Mouse (Mus musculus) neutrophil, adult 5-6 weeks (primary cell): ENCODE results near the gene Gm20388. TPM values are rescaled to one million over a fixed set of nuclear protein-coding genes. Genes with fewer than 3 reads are reported as not detected.

Source experiments
- ATAC-seq: fragments of 151-379, 151-347 bp; 2 replicates; pipeline ENCODE4 v1.8.0; 2017; ENCODE audit warnings: mild to moderate bottlenecking, moderate TSS enrichment; ENCODE audit not compliant: insufficient number of reproducible peaks, poor library complexity, low FRiP score, severe bottlenecking; ENCODE audit errors: extremely low read depth
- total RNA-seq: library from RNA; stranded (forward); fragments of 200-1000 nt; gene quantifications from 2 replicates; pipeline ENCODE4 v1.2.3, GENCODE M21; 2017

The Gm20388 gene
- total RNA-seq, 1 experiment from 2014 or later: 10.8 TPM

DNA sequence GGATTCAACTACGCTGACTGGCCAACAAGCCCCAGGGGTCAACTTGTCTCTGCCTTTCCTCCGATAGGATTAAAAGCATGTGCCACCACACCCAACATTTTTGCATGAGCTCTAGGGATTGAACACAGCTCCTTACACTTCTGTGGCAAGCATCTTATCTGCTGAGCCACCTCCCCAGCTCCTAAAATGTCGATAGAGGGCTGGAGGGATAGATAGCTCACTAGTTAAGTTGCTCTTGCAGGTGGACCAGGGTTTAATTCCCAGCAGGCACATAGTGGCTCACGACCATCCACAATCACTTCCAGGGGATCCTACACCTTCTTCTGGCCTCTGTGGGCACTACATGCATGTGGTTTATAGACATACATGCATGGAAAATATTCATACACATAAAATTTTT is 1251.8 kb downstream of the Gm20388 start:
- no peak for ATAC-seq

DNA sequence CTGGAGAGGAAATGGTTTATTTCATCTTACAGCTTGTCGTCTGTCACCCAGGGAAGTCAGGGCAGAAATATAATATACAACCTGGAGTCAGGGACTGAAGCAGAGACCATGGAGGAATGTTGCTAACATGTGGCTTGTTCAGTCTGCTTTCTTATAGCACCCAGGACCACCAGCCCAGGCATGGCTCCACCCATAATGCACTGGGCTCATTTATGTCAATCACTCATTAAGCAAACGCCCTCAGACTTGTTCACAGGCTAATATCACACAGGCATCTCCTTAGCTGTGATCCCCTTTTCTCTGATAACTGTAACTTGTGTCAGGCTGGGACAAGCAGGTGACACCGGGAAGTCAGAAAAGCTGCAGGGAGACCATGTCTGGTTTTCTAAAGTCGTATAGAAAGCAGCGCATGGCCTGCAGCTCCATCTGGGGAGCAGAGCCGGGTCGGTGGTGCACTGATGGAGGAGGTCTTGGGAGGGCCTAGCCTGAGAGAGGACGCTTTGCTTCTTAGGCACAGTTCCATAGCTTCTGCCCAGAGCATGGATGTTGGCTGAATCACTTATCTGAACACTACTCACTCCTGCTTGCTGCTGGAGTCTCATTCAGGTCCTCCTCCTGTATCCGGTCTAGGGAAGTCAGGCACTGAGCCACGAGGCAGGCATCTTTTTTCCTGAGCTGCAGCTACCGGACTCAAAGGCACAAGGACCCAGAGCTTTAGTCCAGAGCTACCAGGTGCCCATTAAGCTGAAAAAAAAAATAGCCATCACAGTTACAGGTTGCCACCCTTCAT is 1252.5 kb downstream of the Gm20388 start:
- ATAC-seq: no peak

- no peak for ATAC-seq
Observed at GRCm38 (mm10) chr8:121164017-121164469, 1253.4 kb downstream of the Gm20388 start.

DNA sequence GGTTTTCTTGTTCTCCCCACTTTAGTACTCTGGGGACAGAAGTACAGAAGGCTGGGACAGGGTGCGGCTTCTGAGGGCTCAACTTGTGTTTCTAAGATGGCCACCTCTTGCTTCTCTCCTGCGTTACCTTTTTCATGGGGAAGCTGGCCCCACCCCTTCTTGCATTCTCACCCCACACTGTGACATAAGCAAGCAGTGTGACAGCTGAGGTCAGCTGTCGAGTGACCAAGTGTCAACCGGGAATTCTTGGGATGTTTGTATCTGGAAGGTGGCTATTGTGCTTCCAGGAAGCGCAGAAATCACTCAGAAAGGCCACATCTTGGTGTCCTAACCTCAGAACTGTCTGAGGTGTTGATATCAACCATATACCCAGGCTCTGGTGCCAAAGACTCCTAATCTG is 1257.4 kb downstream of the Gm20388 start:
- no peak for ATAC-seq

DNA sequence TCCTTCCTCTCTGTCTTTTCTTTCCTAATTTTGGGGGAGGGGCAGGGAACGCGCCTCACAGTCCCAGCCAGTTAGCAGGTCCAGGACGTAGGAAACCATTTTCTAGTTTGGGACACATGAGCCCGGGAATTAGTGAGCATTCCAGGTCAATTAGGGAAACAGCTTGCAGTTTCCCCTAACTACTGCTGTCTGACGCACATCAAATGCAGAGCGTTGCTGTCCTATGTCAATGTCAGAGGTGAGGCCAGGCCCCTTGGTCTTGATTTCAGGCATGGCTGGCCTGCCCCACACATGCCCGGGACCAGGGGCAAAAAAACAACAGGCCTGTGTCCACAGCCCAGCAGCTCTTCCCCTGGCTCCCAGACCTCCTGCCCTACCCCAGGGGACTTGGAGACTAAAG is 1259.5 kb downstream of the Gm20388 start:
- no peak for ATAC-seq

- no peak for ATAC-seq
Observed at GRCm38 (mm10) chr8:121170626-121171552, 1260.2 kb downstream of the Gm20388 start.

DNA sequence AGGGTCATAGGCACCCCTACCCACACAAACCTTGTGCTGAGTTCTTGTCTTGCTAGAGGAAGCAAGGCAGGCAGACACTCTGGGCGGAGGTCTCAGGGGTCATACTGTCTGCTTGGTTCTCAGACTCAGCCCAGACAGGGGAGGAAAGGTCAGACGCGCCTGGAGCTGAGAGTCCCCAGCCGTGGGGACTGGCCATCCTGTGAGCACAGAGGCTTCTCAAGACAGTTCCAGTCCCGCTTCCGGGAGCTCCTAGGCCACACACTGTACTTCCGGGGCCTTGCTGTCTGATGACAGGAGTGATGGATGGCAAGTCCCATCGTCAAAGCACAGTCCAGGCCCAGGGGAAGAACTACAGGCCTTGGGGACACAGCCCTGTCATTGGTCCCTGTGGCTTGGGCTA is 1261.9 kb downstream of the Gm20388 start:
- ATAC-seq: no peak

- no peak for ATAC-seq
Observed at GRCm38 (mm10) chr8:121174178-121174577, 1263.5 kb downstream of the Gm20388 start.

DNA sequence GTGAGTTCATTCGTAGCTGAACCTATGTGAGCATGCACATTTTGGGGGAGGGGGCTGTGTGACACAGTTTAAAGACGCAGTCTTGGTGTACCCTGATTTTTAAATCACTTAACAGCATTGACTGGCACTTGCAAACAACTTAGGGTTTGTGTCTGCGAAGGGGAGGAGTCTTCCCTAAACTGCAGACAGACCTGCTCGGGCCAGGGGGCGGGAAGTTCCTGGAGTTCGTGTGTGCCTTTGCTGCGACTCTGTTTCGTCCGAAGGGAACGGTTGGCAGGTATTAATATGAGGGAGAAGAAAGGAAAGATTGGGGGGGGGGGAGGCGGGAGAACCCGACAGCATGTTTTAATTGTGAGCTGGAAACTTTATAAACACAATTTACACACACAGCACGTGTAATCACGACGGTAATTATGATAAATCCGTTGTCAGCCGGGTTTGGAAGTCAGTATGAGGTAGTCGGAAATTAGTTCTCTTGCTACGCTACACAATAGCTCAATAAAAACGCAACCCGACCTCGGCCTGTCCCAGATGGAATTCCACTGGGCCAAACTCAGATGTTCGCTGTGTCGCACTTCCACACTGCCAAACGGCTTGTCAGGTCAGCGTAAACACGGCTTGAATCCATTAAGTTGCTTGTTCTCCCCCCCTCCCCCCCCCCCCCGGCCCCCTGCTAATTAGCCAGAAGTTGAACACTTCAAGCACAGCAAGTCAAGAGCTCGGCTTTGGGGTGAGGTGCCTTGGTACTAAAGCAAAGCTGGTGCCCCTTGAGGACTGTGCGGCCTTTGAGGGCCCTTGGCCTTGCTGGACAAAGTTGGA is 1264.3 kb downstream of the Gm20388 start:
- ATAC-seq: no peak

GRCm38 (mm10) chr8:121175540-121176090 is 1265.0 kb downstream of the Gm20388 start:
- no peak for ATAC-seq

DNA sequence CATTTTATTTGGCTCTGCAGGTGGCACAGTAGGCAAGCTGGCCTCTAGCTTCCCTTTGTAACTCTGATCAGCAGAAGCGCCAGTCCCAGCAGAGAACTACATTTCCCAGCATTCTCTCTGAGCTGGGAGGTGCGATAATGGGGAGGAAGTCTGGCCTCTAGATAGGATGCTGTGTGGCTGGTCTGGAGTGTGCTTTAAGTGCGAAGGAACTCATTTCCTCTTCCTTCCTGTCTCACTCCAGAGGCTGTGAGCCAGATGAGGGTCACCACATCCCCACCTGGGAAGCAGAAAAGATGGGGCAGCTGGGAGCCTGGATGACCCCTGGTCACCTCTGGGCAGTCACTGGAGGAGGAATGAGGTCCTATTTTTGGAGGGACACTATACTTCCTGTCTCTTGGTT is 1265.7 kb downstream of the Gm20388 start:
- ATAC-seq: no peak

GRCm38 (mm10) chr8:121180474-121181284 is 1270.0 kb downstream of the Gm20388 start:
- ATAC-seq: no peak

DNA sequence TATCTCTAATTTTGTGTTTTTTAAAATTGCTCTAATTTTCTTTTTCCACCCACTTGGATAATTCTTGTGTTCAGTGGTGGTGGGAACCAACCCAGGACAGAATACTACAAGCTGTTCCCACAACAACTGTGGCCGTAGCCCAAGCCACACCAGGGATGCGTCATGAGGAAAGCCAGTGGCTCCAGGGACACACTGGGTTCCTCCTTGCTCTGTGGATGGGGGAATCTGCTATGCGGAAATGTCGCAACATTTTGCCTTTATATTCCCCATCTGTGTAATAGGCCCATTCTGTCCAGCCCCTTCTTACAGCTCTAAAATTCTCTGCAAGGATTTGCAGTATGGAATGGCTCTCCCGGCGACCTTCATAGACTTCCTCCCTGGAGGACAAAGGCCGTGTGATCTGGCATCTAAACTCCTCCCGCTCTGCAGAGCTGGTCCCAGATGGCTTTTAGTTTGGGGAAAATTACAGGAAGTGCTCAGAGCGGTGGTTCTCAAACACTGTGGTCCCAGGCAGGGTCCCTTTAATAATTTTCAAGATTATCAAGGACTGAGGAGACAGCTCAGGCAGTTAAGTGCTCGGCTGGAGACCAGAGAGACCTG is 1270.7 kb downstream of the Gm20388 start:
- no peak for ATAC-seq

- peak; percentile 16; the same call in 1 of the 2 replicates for ATAC-seq
Observed at GRCm38 (mm10) chr8:121187491-121188364, 1277.1 kb downstream of the Gm20388 start.

- no peak for ATAC-seq
Observed at GRCm38 (mm10) chr8:121188994-121189393, 1278.4 kb downstream of the Gm20388 start.

DNA sequence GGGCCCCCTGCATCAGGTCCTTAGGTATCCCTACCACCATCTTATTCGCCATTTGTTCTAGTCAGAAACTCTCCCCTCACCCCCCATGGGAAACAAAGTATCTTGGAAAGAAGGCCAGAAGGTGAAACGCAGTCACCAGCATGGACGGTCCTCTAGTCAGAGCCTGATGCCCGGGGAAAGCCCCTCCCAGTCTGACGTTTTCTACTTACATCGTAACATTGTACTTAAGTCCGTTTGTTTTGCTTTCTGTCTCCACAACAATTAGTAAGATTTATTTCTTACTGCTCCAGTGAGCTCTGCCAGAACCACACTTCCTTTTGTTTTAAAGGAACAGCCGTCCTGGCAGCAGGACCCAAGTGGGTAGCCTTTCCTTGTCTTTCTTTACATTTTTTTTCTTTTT is 1281.8 kb downstream of the Gm20388 start:
- ATAC-seq: no peak

DNA sequence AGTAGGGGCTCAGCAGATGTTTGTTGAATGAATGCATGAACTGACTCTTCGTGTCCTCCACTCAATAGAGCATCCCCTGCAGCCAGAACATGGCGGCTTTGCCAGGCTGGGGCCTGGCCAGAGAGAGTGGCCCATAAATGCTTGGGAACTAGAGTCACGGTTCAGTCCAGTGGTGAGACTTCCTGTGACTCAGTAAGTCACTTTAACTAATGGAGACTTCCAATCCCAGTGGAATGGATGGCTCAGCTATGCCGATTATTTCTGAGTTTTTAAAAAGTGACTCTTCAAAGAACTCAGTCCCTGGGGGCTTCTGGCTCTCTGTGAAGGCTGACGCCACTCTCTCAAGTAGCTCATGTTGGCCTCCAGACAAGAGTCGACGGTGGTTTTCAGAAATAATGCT is 1285.3 kb downstream of the Gm20388 start:
- ATAC-seq: no peak
